Mouse (Mus musculus): ENCODE measurements around the gene Crybb1.

GRCm38 (mm10) chr5:112302310-112302709, 46.7 kb downstream of the Crybb1 start:
- TF ChIP-seq CTCF (IDR thresholded peaks at IDR 0.05; ENCODE audit: low read depth, low read length) (no peak), EP300 (IDR thresholded peaks at IDR 0.05; ENCODE audit: insufficient read depth, low read depth, low read length) (no peak)
